Mouse (Mus musculus) brown adipose tissue, adult 24 weeks (tissue): ENCODE measurements around the gene Chrnb1. TPM values are rescaled to one million over a fixed set of nuclear protein-coding genes. Genes with fewer than 3 reads are reported as not detected.

Experiments
- H3K27ac ChIP-seq: fragments of 200-500 bp; replicated peaks from 2 replicates; pipeline ENCODE4 v1.5.1; 2012; ENCODE audit warnings: low read depth, mild to moderate bottlenecking, low read length
- H3K4me1 ChIP-seq: fragments of 200-500 bp; 2 replicates; pipeline ENCODE4 v1.6.1; 2012; ENCODE audit warnings: low read length, mixed read lengths; ENCODE audit not compliant: control insufficient read depth, insufficient read depth, insufficient read length
- H3K4me3 ChIP-seq: fragments of 200-500 bp; 2 replicates; pipeline ENCODE4 v1.5.1; 2012; ENCODE audit warnings: low read depth, mild to moderate bottlenecking, low read length, moderate library complexity; ENCODE audit not compliant: insufficient read depth
- polyA plus RNA-seq: library from polyadenylated mRNA; stranded (reverse); fragments of >200 nt; gene quantifications from 2 replicates; pipeline ENCODE4 v1.2.4, GENCODE M21; 2012; ENCODE audit not compliant: missing spikeins, insufficient read depth, insufficient read length

Gene Chrnb1
- polyA plus RNA-seq, 1 experiment, result 1.7 TPM

- H3K4me1 ChIP-seq, result no peaks in the 10 kb centered on the region
- no peak overlapping the region for H3K27ac ChIP-seq
- H3K4me3 ChIP-seq, result no peak overlapping the region
Observed at GRCm38 (mm10) chr11:69816520-69816919, 20.8 kb upstream of the Chrnb1 start.

GRCm38 (mm10) chr11:69815155-69815554 lies 19.4 kb upstream of the Chrnb1 start, which contains the start of gene Gm39566:
Gm39566 (minus strand) TSS chr11:69815298.
- Histone ChIP-seq H3K27ac (no peak within 1 kb of the TSS), H3K4me1 (no peaks in the 10 kb centered on the region), H3K4me3 (no peak within 1 kb of the TSS)

- Histone ChIP-seq H3K4me1 (no peaks in the 10 kb centered on the region), H3K27ac (no peak overlapping the region), H3K4me3 (no peak overlapping the region)
Observed at GRCm38 (mm10) chr11:69810280-69810679, 14.5 kb upstream of the Chrnb1 start.

GRCm38 (mm10) chr11:69807641-69808040 lies 11.9 kb upstream of the Chrnb1 start:
- H3K4me3 ChIP-seq, result no peak overlapping the region
- H3K4me1 ChIP-seq, result no peaks in the 10 kb centered on the region
- H3K27ac ChIP-seq, result no peak overlapping the region

- Histone ChIP-seq H3K27ac (no peak overlapping the region), H3K4me1 (peaks cover 6% of the 10 kb centered on the region), H3K4me3 (no peak overlapping the region)
Observed at GRCm38 (mm10) chr11:69806378-69806777, 10.6 kb upstream of the Chrnb1 start.

GRCm38 (mm10) chr11:69804972-69805909 lies 9.5 kb upstream of the Chrnb1 start, which contains the start of gene Tmem102:
Tmem102 (minus strand) TSS chr11:69805624.
- H3K4me3 ChIP-seq, result peak within 1 kb of the TSS; percentile 93
- no peak within 1 kb of the TSS for H3K27ac ChIP-seq
- peaks cover 9% of the 10 kb centered on the region for H3K4me1 ChIP-seq

- Histone ChIP-seq H3K4me3 (peak overlapping the region; percentile 93), H3K27ac (no peak overlapping the region), H3K4me1 (peaks cover 9% of the 10 kb centered on the region)
Observed at GRCm38 (mm10) chr11:69804652-69804940, 8.9 kb upstream of the Chrnb1 start.

GRCm38 (mm10) chr11:69803786-69804651 lies 8.3 kb upstream of the Chrnb1 start:
- peak overlapping the region; percentile 93 for H3K4me3 ChIP-seq
- no peak overlapping the region for H3K27ac ChIP-seq
- H3K4me1 ChIP-seq, result peaks cover 9% of the 10 kb centered on the region

GRCm38 (mm10) chr11:69803328-69803727 lies 7.6 kb upstream of the Chrnb1 start:
- no peak overlapping the region for H3K27ac ChIP-seq
- peaks cover 9% of the 10 kb centered on the region for H3K4me1 ChIP-seq

GRCm38 (mm10) chr11:69802648-69803105 lies 6.9 kb upstream of the Chrnb1 start:
- Histone ChIP-seq H3K4me3 (peak overlapping the region; percentile 93), H3K4me1 (peaks cover 9% of the 10 kb centered on the region), H3K27ac (no peak overlapping the region)

More at GRCm38 (mm10) chr11:69803328-69803727, 7.6 kb upstream of the Chrnb1 start:
- peak overlapping the region; percentile 93 for H3K4me3 ChIP-seq

GRCm38 (mm10) chr11:69801379-69801977 lies 5.7 kb upstream of the Chrnb1 start, which contains the start of gene Fgf11:
Fgf11 (minus strand) TSS chr11:69801857.
- Histone ChIP-seq H3K4me3 (peak within 1 kb of the TSS; percentile 93), H3K27ac (no peak within 1 kb of the TSS), H3K4me1 (peaks cover 9% of the 10 kb centered on the region)

GRCm38 (mm10) chr11:69800392-69801197 lies 4.9 kb upstream of the Chrnb1 start:
- Histone ChIP-seq H3K4me1 (peaks cover 9% of the 10 kb centered on the region), H3K4me3 (peak overlapping the region; percentile 93), H3K27ac (no peak overlapping the region)

- Histone ChIP-seq H3K4me3 (no peak overlapping the region), H3K27ac (no peak overlapping the region), H3K4me1 (peaks cover 9% of the 10 kb centered on the region)
Observed at GRCm38 (mm10) chr11:69800138-69800391, 4.3 kb upstream of the Chrnb1 start.

GRCm38 (mm10) chr11:69799394-69800137 lies 3.8 kb upstream of the Chrnb1 start:
- no peak overlapping the region for H3K27ac ChIP-seq
- H3K4me1 ChIP-seq, result peaks cover 9% of the 10 kb centered on the region
- H3K4me3 ChIP-seq, result no peak overlapping the region
